Mouse (Mus musculus) spleen, adult 12 weeks (tissue): ENCODE data around the gene Slc24a1.

ENCODE experiments used
- DNase-seq: peaks from one replicate; pipeline ENCODE4 v3.0.0; 2022; ENCODE audit warnings: low spot score

Slc24a1 gene

GRCm38 (mm10) chr9:64936508-64936907 is 14.9 kb downstream of the Slc24a1 start:
- DNase-seq = peak; percentile 45

- DNase-seq = no peak
These were observed 17.2 kb downstream of the Slc24a1 start for GRCm38 (mm10) chr9:64934015-64934754.

DNA sequence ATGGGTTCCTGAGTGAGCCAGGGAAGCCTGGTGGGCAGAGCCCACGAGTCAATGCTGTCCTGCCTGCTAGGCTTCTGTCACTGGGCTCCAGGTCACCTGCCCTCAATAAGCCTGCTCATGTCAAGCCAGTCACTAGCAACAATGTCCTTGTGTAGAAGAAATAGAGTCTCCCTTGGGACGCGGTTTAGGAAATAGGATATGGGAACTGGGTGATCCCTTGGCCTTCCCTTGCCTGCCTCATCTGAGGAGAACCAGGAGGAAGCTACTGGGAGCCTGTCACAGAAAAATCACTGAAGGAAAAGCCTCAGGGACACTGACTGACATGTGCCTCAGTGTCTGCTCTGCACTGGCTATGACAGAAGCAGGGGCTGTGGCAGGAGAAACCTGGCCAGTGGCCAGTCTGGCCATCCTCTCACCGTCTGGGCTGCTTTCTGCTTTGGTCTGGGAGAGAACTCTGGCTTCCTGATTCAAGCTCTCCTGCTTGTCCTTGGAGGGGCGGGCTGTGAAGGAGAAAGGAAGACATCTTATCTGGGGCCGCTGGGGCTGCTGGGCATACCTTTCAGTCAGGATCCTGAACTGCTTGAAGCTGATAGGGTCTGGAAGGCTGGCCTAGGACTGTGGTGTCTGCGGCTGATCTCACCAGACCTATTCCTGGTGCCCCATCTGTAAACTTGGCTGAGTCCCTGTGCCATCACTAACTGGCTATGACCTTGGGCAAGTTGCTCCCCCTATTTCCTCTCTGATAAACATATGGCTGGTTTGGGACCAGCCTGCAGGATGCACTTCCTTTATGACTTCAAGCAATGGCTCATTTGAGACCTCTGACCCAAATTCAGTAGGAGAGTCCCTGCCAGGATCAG is 19.4 kb downstream of the Slc24a1 start:
- no peak for DNase-seq

DNA sequence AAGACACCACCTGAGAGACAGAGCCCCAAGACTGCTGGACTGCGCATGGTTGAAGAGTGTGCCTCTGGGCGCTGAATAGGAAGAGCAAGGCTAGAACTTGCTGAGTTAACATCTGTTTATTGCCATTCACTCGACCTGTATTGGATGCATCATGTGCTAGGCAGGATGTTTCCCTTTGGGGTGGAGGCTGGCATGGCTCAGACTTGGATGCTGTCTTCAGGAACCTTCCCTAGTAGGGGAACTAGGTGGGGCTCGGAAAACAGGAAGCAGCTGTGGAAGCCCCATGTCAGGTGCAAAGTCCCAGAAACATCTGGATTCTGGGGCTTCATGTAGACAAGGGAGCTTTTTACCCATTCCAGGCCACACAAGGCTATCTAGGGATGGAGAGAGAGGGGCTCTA is 21.2 kb downstream of the Slc24a1 start:
- DNase-seq = no peak

GRCm38 (mm10) chr9:64926201-64926991 is 25.0 kb downstream of the Slc24a1 start:
- DNase-seq = no peak

DNA sequence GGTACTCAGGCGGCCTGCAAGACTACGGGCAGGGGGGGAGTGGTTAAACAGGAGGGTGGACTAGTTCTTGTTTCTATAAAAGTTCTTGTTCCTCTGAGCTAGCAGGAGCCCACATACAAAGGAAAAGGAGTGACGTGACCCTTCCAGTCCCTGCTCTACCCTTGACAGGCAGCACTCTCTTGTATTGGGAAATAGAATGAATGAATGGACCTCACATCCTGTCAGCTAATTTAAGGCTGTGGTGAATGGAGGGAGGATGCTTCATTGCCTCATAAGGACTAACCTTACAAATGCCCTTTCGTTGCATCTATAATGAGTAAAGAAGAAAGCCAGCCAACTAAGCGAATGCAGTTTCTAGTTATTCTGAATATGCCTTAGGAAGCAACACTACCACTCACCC is 25.6 kb downstream of the Slc24a1 start:
- no peak for DNase-seq

DNA sequence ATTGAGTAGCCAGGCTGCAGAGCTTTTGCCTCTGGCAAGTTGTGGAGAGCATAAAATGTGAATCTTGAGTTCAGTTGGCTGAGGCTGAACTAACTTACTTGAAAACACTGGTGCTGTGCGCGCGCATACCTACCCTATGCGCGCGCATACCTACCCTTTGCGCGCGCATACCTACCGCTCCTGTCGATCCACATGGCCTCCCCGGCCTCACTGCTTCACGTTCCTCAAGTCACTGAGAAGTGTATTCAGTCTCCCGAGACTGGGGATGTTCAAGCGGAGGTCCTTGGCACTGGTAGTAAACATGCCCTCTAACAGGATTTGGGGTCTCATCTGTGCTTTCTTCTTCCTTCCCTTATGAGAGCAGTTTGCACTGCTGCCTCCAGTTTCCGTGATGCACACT is 32.8 kb downstream of the Slc24a1 start:
- DNase-seq = no peak

DNA sequence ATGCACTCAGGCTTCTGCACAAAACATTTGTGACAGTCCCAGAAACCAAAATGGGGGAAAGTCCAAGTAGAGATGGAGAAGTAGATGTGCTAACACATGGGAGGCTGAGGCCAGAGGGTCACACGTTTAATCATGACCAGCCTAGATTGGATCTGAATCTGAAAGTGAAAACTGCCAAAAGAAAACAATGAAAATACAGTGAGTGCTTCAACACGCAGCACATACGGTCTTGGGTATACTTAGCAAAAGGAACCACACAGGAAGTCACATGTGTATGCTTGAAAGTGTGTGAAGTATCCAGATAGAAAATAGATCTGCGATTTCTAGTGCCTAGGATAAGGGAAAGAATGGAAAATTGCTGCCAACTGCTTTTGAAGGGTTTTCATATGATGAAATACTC is 36.8 kb downstream of the Slc24a1 start:
- no peak for DNase-seq

GRCm38 (mm10) chr9:64913973-64914372 is 37.4 kb downstream of the Slc24a1 start:
- DNase-seq = no peak

GRCm38 (mm10) chr9:64913406-64913805 is 38.0 kb downstream of the Slc24a1 start:
- DNase-seq = no peak

DNA sequence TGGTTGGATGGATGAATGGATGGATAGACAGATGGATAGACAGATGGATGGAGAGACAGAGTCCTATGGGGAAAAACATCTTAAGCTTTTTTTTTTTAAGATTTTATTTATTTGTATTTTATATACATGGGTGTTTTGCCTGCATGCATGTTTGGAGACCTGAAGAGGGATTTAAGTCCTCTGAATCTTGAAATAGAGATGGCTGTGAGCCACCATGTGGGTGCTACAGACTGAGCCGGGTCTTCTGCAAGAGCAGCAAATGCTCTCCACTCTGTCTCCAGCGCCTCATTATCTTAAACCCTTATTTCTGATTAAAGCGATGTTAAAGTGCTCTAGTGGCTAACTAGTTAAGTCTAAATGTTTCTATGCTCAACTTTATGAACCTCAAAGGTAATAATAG is 44.0 kb downstream of the Slc24a1 start:
- DNase-seq = no peak

GRCm38 (mm10) chr9:64904917-64905640 is 46.3 kb downstream of the Slc24a1 start:
- no peak for DNase-seq

DNA sequence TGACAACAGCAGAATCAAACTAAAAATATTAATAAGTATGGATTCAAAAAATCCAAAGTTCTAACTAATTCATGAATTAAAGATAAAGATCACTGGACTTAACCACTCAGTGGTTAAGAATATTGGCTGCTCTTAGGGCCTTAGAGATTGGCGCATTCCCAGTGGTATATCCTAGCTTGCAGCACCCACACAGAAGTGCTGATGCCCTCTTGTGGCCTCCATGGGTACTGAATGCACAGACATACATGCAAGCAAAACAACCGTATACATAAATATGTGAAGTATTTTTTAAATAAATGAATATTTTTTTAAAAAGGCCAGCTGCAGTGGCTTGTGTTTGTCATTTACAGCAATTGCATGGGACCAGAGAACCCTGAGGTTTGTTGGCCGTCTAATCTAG is 48.0 kb downstream of the Slc24a1 start:
- DNase-seq = peak; percentile 48

DNA sequence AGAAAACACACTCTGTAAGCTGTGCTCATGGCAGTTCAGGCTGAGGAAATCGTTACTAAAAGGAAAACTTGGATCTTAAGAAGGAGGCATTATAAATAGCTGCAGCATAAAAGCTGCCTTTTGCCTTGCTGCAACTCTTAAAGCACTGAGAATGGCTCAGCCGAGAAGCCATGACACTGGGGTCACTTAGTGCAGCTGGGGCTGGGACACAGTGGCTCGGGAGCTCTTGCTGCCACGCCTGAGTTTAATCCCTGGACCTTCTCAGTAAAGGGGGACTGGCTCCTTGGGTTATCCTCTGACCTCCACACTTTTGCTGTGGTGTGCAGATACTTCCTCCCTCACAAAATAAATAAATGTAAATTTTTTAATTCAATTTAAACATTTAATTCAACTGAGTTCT is 48.5 kb downstream of the Slc24a1 start:
- no peak for DNase-seq

- no peak for DNase-seq
These were observed 54.8 kb downstream of the Slc24a1 start for GRCm38 (mm10) chr9:64896605-64897004.

DNA sequence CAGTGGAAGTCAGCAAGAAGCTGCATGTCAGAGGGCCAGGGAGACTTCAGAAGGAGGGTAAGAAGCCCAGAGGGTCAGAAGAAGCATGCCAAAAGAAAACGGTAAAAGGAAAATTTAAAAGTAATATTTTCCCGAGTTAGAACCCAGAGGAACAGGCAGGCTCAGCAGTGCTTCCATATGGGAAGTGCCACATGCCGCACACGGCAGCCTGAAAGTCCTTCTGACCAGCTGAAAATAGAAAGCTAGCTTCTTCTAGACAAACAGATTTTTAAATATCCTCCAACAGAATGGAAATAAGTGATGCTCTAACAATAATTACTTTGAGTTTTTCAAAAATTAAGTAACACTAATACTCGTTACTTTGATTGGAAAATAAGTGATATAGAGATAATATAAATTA is 65.4 kb downstream of the Slc24a1 start:
- no peak for DNase-seq
